Mouse (Mus musculus): Measurements from ENCODE around the gene Zbtb37.

Gene Zbtb37

DNA sequence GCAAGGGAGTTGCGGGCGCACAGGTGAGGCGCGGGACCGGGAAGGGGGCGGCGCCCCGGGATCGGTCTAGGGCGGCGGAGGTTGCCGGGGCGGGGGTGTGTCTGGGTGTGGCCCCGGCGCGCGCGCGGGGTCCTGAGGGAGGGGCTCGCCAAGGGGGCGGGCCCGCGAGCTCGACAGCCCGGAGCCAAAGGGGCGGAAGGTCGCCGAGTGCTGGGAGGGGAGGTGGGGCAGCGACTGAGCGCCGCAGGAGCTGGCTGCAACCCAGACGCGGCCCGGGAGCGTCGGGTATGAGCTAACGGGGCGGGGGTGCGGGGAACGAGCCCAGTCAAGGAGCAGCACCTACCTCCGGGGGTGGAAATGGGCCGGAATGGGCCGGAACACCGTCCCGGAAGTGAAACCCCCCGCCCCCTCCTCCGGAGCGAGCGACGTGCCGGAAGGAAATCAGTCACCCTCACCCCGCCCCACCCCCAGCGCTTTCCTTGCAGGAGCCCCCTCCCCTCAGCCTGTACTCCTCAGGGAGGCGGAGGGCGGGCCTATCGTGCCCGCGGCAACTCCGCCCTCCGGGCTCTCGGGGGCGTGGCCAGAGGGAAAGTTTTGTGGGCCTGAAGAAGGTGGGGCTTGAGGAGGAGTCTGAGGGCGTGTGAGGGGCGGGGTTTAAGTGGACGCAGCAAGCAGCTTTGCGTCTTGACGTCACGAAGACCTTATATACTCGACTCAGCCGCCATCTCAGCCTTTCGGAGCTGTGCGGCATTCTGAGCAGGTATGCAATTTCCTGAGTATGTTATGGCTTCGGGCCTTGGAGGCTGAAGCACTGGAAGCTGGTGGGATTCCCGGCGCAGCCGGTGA, at the start of gene Zbtb37:
Zbtb37 (minus strand) TSS at position 415 of the 846 bp plus-strand sequence.
- DNase-seq (ENCODE audit: low read depth) = peak; percentile 100

GRCm38 (mm10) chr1:161077243-161077642, 42.6 kb upstream of the Zbtb37 start:
- no peak for DNase-seq (ENCODE audit: low read depth)

GRCm38 (mm10) chr1:161076238-161076637, 41.6 kb upstream of the Zbtb37 start:
- no peak for DNase-seq (ENCODE audit: low read depth)

DNA sequence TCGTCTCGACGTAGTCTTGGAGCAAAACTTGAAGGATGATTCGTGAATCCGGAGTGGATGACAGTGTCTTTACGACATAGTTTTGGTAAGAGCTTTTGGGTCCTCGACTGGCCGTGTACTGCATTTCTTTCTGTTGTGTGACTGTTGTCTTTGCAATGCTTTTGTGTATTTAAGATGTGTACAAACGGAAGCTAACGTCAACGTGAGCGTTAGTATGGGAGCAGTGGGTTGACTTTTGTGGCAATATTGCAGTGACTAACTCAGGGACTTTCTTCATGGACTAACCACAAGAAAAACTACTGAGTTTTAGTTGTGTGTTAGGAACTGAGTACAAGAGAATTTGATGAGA, 36.6 kb upstream of the Zbtb37 start:
- no peak for DNase-seq (ENCODE audit: low read depth)

DNA sequence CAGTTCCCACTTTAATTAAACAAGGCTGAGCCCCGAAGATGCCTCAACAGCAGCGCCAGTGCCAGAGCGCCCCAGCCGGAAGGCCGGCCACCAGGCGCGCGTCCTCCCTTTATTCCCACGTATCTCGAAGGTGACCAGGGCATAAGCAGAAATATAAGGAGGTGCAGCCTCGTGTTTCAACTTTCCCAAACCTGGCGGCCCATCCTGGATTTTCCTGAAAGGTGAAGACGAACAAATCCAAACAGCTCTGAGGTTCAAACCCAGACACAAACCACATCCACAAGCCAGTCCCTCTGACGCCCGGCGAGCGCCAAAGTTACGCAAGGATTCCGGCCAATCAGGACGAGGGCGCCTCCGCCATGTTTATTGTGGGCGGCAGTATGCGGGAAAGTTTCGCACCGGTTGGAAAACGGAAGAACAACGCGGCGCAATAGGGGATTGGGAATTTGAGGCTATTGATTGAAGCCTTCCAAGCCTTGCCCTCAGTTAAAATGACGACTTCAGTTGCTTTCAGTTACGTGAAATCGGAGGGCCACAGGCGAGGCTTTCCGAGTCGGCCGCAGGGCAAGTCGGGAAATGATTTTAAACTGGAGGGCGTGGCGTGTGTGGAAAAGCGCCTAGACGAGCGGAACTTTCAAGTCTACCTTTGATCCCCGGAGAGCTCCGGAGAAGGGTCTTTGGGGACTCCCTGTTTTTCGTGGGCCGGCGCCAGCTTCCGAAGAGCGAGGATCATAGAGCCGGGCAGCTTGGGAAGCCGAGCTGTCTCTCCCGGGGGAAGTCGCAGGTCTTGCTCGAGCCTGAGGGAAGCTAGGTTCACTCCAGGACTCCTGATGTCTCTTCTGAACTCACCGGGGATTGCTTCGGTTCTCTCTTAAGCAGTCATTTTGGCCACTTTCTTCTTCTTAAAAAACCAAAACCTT, 36.0 kb upstream of the Zbtb37 start, which contains the start of the genes Dars2 and Cenpl:
Dars2 (minus strand) TSS at position 307 of the 920 bp plus-strand sequence.
Cenpl (plus strand) TSS at position 362 of the 920 bp plus-strand sequence.
- DNase-seq (ENCODE audit: low read depth) = peak; percentile 94

- DNase-seq (ENCODE audit: low read depth) = no peak
Measured at GRCm38 (mm10) chr1:161063351-161063750, 28.7 kb upstream of the Zbtb37 start.

DNA sequence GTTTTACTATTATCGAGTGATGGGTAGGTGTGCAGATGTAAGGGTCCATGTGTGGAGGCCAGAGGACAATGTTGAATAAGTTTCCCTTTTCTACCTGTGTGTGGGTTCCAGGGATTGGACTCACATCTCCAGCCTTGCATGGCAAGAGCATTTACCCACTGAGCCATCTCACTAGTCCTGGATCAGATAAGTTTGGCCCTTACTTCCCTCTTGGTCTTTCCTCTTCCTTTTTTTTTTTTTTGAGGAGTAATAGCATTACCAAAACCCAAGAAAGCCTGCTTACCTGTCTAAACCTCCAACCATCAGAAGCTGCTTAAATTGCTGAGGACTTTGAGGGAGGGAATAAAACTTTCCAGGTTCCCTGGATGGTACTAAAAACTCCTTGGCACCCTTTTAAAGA, 22.5 kb upstream of the Zbtb37 start:
- no peak for DNase-seq (ENCODE audit: low read depth)

GRCm38 (mm10) chr1:161046972-161047371, 12.3 kb upstream of the Zbtb37 start:
- no peak for DNase-seq (ENCODE audit: low read depth)

- no peak for DNase-seq (ENCODE audit: low read depth)
Measured at GRCm38 (mm10) chr1:161041261-161042020, 6.8 kb upstream of the Zbtb37 start.

GRCm38 (mm10) chr1:161040855-161041254, 6.2 kb upstream of the Zbtb37 start:
- no peak for DNase-seq (ENCODE audit: low read depth)

GRCm38 (mm10) chr1:161040426-161040770, 5.7 kb upstream of the Zbtb37 start:
- no peak for DNase-seq (ENCODE audit: low read depth)

GRCm38 (mm10) chr1:161039741-161040425, 5.2 kb upstream of the Zbtb37 start:
- DNase-seq (ENCODE audit: low read depth) = no peak

GRCm38 (mm10) chr1:161038968-161039721, 4.5 kb upstream of the Zbtb37 start:
- no peak for DNase-seq (ENCODE audit: low read depth)

DNA sequence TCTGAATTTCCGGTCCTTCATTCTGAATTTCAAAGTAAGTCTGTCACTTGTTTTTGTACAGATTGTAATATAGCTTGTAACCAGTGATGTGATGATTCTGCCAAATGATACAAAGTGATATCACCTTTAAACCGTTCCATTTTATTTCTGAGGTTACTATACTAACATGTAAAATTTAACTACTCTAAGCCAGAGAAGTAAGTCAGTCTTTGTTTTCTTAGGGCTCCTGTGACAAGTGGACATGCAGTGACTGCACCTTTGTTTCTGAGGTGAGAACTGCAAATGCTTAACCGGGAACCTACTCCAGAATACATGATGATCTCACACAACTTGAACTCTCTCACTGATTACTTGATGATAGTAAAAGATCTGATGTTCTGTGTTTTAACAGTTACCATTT, 3.4 kb upstream of the Zbtb37 start:
- no peak for DNase-seq (ENCODE audit: low read depth)

GRCm38 (mm10) chr1:161037599-161037998, 3.0 kb upstream of the Zbtb37 start:
- no peak for DNase-seq (ENCODE audit: low read depth)

DNA sequence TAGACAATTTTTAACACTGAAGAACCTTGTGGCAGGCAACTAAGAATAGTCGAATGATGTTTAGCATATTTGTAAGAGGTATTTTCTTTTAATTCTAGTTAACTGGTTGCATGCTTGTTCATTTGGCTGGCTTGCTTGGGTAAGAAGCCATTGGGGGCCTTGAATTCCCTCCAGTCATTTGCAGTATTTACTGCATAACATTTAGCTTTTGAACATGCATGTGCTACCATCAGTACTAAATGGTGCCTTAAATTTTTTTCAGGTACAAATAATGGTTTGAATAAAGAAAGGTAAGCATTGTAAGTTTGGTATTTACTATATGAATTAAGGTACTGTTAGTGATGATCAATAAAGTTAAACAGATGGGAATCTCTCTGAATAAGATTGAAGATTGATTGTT, 2.4 kb upstream of the Zbtb37 start:
- DNase-seq (ENCODE audit: low read depth) = no peak

GRCm38 (mm10) chr1:161036411-161036841, 1.8 kb upstream of the Zbtb37 start:
- DNase-seq (ENCODE audit: low read depth) = no peak

- no peak for DNase-seq (ENCODE audit: low read depth)
Measured at GRCm38 (mm10) chr1:161035786-161036404, 1.2 kb upstream of the Zbtb37 start.

GRCm38 (mm10) chr1:161035281-161035785, 684 bp upstream of the Zbtb37 start:
- DNase-seq (ENCODE audit: low read depth) = no peak

- no peak for DNase-seq (ENCODE audit: low read depth)
Measured at GRCm38 (mm10) chr1:161033856-161034434, 704 bp downstream of the Zbtb37 start.

Measured in c-Kit-positive CD71-negative TER-119-negative erythroid progenitor cells, embryonic 14.5 days (primary cell).